Mouse (Mus musculus): ENCODE data around the gene Sertm1.
A peak's percentile ranks its signal among the peaks of the same experiment; 100 is the strongest.

Gene Sertm1

GRCm38 (mm10) chr3:54915643-54916071 is at the start of gene Sertm1:
TSS of gene Sertm1 (minus strand) at chr3:54915887.
- peak; percentile 77 for DNase-seq (ENCODE audit: inconsistent ontology term)

- no peak for DNase-seq (ENCODE audit: inconsistent ontology term)
Observed at GRCm38 (mm10) chr3:54964948-54965506, 49.3 kb upstream of the Sertm1 start.

GRCm38 (mm10) chr3:54943067-54943810 is 27.6 kb upstream of the Sertm1 start:
- DNase-seq (ENCODE audit: inconsistent ontology term): peak; percentile 4

GRCm38 (mm10) chr3:54934535-54934934 is 18.8 kb upstream of the Sertm1 start:
- DNase-seq (ENCODE audit: inconsistent ontology term): no peak

- DNase-seq (ENCODE audit: inconsistent ontology term): no peak
Observed at GRCm38 (mm10) chr3:54932599-54932998, 16.9 kb upstream of the Sertm1 start.

- no peak for DNase-seq (ENCODE audit: inconsistent ontology term)
Observed at GRCm38 (mm10) chr3:54920425-54920824, 4.7 kb upstream of the Sertm1 start.

GRCm38 (mm10) chr3:54914845-54915642 is 643 bp downstream of the Sertm1 start:
- no peak for DNase-seq (ENCODE audit: inconsistent ontology term)

- DNase-seq (ENCODE audit: inconsistent ontology term): no peak
Observed at GRCm38 (mm10) chr3:54908878-54909277, 6.8 kb downstream of the Sertm1 start.

- DNase-seq (ENCODE audit: inconsistent ontology term): no peak
Observed at GRCm38 (mm10) chr3:54897974-54898373, 17.7 kb downstream of the Sertm1 start.

- no peak for DNase-seq (ENCODE audit: inconsistent ontology term)
Observed at GRCm38 (mm10) chr3:54894891-54895290, 20.8 kb downstream of the Sertm1 start.

- DNase-seq (ENCODE audit: inconsistent ontology term): peak; percentile 75
Observed at GRCm38 (mm10) chr3:54892218-54892617, 23.5 kb downstream of the Sertm1 start.

GRCm38 (mm10) chr3:54886501-54886900 is 29.2 kb downstream of the Sertm1 start:
- DNase-seq (ENCODE audit: inconsistent ontology term): no peak
